25 mouse cellular contexts compared by ENCODE assay signal in the genomic region with DNA sequence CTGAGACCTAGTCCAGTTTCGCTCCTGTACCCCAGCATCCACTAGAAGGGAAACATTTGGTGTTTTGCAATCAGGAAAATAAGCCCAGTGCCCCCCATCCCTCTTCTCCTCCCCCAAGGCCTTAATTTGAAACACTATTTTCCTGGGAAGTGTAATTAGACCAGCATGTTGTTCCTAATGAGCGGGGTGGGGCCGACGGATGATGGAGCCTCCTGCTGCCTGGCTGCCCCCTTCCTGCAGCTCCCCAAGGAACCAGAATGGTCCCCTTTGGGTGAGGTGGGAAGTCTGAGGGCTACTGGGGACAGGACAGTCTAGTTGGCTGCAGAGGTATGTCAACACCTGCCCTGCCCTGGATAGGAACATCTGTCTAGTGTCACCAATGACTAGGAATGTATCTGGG.
DNase-seq lines count a peak whose midpoint lies in the region; ATAC-seq lines count a peak whose summit lies in the region.
"Had no signal": no experiment of that assay in that cellular context is flagged by ENCODE, and none has a peak within 500 bp of the region (broad histone marks: within the 10 kb centered on the region; RNA-seq: fewer than 3 reads in every experiment).

No protein-coding gene starts in this region.

- no peak overlapping the region for H3K27ac ChIP-seq in embryonic facial prominence, embryonic 11.5 days (replicated peaks; ENCODE audit: low read depth, low read length)
- H3K27ac ChIP-seq in embryonic facial prominence, embryonic 14.5 days (replicated peaks; ENCODE audit: low read depth, low read length): peak overlapping the region; percentile 74
- H3K27ac ChIP-seq in limb, embryonic 11.5 days (replicated peaks; ENCODE audit: low read depth, low read length): peak overlapping the region; percentile 77
- 0 out of 2 replicates have a peak overlapping the region, but pooled peaks have one; percentile 33 for H3K27ac ChIP-seq in limb, embryonic 15.5 days
- H3K27ac ChIP-seq: forebrain, embryonic 15.5 days; heart, adult 2 months; heart, embryonic 13.5 days; hindbrain, embryonic 14.5 days; hindbrain, postnatal 0 days had no signal

- WGBS in embryonic facial prominence, embryonic 11.5 days: 49% methylated on average over 4 of the region's 4 CpGs
- 55% methylated on average over 4 of the region's 4 CpGs for WGBS in embryonic facial prominence, embryonic 14.5 days
- 25% methylated on average over 4 of the region's 4 CpGs for WGBS in limb, embryonic 11.5 days
- 52% methylated on average over 4 of the region's 4 CpGs for WGBS in limb, embryonic 15.5 days

- no peak for ATAC-seq in embryonic facial prominence, embryonic 11.5 days (replicated peaks; ENCODE audit: insufficient number of reproducible peaks, low FRiP score, low TSS enrichment, low read depth)
- ATAC-seq in embryonic facial prominence, embryonic 14.5 days (ENCODE audit: low read depth): no peak
- ATAC-seq in limb, embryonic 11.5 days (ENCODE audit: insufficient number of reproducible peaks, low FRiP score, low TSS enrichment, low read depth): no peak
- no peak for ATAC-seq in limb, embryonic 15.5 days (ENCODE audit: insufficient number of reproducible peaks, low FRiP score, low TSS enrichment, low read depth)
- ATAC-seq: activated CD4-positive, CD25-positive, alpha-beta regulatory T cell, adult 4 months; forebrain, embryonic 15.5 days; hindbrain, postnatal 0 days; inflammation-experienced regulatory T-cells, adult 6 months had no signal

- H3K9ac ChIP-seq in embryonic facial prominence, embryonic 11.5 days (replicated peaks; ENCODE audit: low read length): no peak overlapping the region
- no peak overlapping the region for H3K9ac ChIP-seq in embryonic facial prominence, embryonic 14.5 days (ENCODE audit: low read depth, low read length)
- H3K9ac ChIP-seq in limb, embryonic 11.5 days (ENCODE audit: low read length): no peak overlapping the region
- no peak overlapping the region for H3K9ac ChIP-seq in limb, embryonic 15.5 days
- H3K9ac ChIP-seq: forebrain, embryonic 15.5 days; heart, embryonic 13.5 days; hindbrain, embryonic 14.5 days had no signal

- no peaks in the 10 kb centered on the region for H3K9me3 ChIP-seq in embryonic facial prominence, embryonic 11.5 days (replicated peaks; ENCODE audit: control insufficient read depth, low read length)
- no peaks in the 10 kb centered on the region for H3K9me3 ChIP-seq in embryonic facial prominence, embryonic 14.5 days (ENCODE audit: control insufficient read depth, low read length)
- H3K9me3 ChIP-seq in limb, embryonic 11.5 days (ENCODE audit: control insufficient read depth, low read length): no peaks in the 10 kb centered on the region
- no peaks in the 10 kb centered on the region for H3K9me3 ChIP-seq in limb, embryonic 15.5 days
- H3K9me3 ChIP-seq: forebrain, embryonic 15.5 days; heart, embryonic 10.5 days; heart, embryonic 13.5 days had no signal

- no peaks in the 10 kb centered on the region for H3K4me1 ChIP-seq in embryonic facial prominence, embryonic 11.5 days (ENCODE audit: control insufficient read depth, insufficient read depth, low read length)
- H3K4me1 ChIP-seq in embryonic facial prominence, embryonic 14.5 days (ENCODE audit: control insufficient read depth, insufficient read depth, low read length): peaks cover 30% of the 10 kb centered on the region
- H3K4me1 ChIP-seq in limb, embryonic 11.5 days (ENCODE audit: control insufficient read depth, insufficient read depth, low read length): peaks cover 25% of the 10 kb centered on the region
- peaks cover 38% of the 10 kb centered on the region for H3K4me1 ChIP-seq in limb, embryonic 15.5 days

- H3K4me2 ChIP-seq in embryonic facial prominence, embryonic 11.5 days (ENCODE audit: low read depth, low read length): no peak overlapping the region
- H3K4me2 ChIP-seq in embryonic facial prominence, embryonic 14.5 days (ENCODE audit: low read depth, low read length): no peak overlapping the region
- no peak overlapping the region for H3K4me2 ChIP-seq in limb, embryonic 11.5 days (ENCODE audit: low read depth, severe bottlenecking)
- no peak overlapping the region for H3K4me2 ChIP-seq in limb, embryonic 15.5 days
- H3K4me2 ChIP-seq: forebrain, embryonic 15.5 days; heart, embryonic 13.5 days; hindbrain, embryonic 14.5 days had no signal

- H3K36me3 ChIP-seq in embryonic facial prominence, embryonic 11.5 days (replicated peaks; ENCODE audit: control insufficient read depth, insufficient read depth, low read depth, low read length): no peaks in the 10 kb centered on the region
- no peaks in the 10 kb centered on the region for H3K36me3 ChIP-seq in embryonic facial prominence, embryonic 14.5 days (ENCODE audit: control insufficient read depth, insufficient read depth, low read length)
- no peaks in the 10 kb centered on the region for H3K36me3 ChIP-seq in limb, embryonic 11.5 days (ENCODE audit: control insufficient read depth, insufficient read depth, low read length)
- no peaks in the 10 kb centered on the region for H3K36me3 ChIP-seq in limb, embryonic 15.5 days
- H3K36me3 ChIP-seq: forebrain, embryonic 15.5 days had no signal

- H3K4me3 ChIP-seq in embryonic facial prominence, embryonic 11.5 days (ENCODE audit: low read depth, low read length): no peak overlapping the region
- H3K4me3 ChIP-seq in embryonic facial prominence, embryonic 14.5 days (ENCODE audit: low read depth, low read length): no peak overlapping the region
- H3K4me3 ChIP-seq in limb, embryonic 11.5 days (ENCODE audit: low read depth, low read length): no peak overlapping the region
- no peak overlapping the region for H3K4me3 ChIP-seq in limb, embryonic 15.5 days
- H3K4me3 ChIP-seq: forebrain, embryonic 15.5 days; heart, adult 2 months; heart, embryonic 10.5 days; heart, embryonic 13.5 days had no signal

- no peaks in the 10 kb centered on the region for H3K27me3 ChIP-seq in embryonic facial prominence, embryonic 11.5 days (ENCODE audit: control insufficient read depth, insufficient read depth, low read length)
- H3K27me3 ChIP-seq in embryonic facial prominence, embryonic 14.5 days (replicated peaks; ENCODE audit: control insufficient read depth, insufficient read depth, low read length): no peaks in the 10 kb centered on the region
- H3K27me3 ChIP-seq in limb, embryonic 11.5 days (ENCODE audit: control insufficient read depth, insufficient read depth, low read length): no peaks in the 10 kb centered on the region
- H3K27me3 ChIP-seq in limb, embryonic 15.5 days: no peaks in the 10 kb centered on the region
- H3K27me3 ChIP-seq: forebrain, embryonic 15.5 days; heart, embryonic 13.5 days had no signal

- peak; percentile 56 for DNase-seq in embryonic facial prominence, embryonic 11.5 days (ENCODE audit: low spot score)
- DNase-seq in embryonic facial prominence, embryonic 14.5 days (ENCODE audit: low spot score): no peak
- peak; percentile 51 for DNase-seq in limb, embryonic 11.5 days (ENCODE audit: low spot score)
- no peak for DNase-seq in B cell, adult 2 months
- no peak for DNase-seq in urinary bladder, postnatal 14 days (ENCODE audit: low spot score)
- no peak for DNase-seq in kidney, postnatal 25 days
- no peak for DNase-seq in kidney, postnatal 36 days
- DNase-seq: adrenal gland, adult 8-10 months; adrenal gland, postnatal 25 days; cerebellum, adult 2 months; cerebellum, adult 9-11 months; cerebellum, postnatal 25 days; gastrocnemius, postnatal 10 days; gastrocnemius, postnatal 36 days; heart, adult 2 months; heart, postnatal 14 days; heart, postnatal 4 days had no signal

Comparison
In these comparisons a context has a peak if more than half of its experiments do, and no peak if none do; other contexts are left out.
1. DNase-seq: peak in embryonic facial prominence, embryonic 11.5 days (single experiment) and limb, embryonic 11.5 days (single experiment); none in embryonic facial prominence, embryonic 14.5 days (single experiment), B cell, adult 2 months (0 of 2), urinary bladder, postnatal 14 days (single experiment), kidney, postnatal 25 days (0 of 2) and kidney, postnatal 36 days (0 of 2).